Mouse (Mus musculus) testis, postnatal 14 days (tissue): Measurements from ENCODE around the gene Olfr904.

Experiments
- DNase-seq: peaks from one replicate; pipeline ENCODE4 v3.0.0; 2021; ENCODE audit warnings: low spot score

The Olfr904 gene

DNA sequence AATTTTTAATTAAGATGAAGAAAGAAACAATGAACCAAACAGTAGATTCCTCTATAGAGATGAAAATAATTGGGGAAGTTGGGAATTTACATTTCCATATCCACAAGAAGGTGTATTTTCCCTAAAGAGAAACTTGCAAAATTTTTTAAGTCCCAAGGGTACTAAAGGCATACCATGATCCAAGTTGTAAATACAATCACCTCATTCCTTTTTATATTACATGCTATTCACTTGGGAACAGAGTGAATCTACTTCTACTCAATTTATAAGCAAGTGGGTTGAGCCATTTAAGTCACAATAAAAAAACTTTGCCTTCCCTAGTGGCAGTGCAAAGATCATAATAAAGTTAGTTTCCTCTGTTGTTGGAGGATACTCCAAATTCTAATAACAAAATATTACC, at the start of gene Olfr904:
Gene Olfr904, plus strand, starts transcription at position 301 of the 400 bp plus-strand sequence.
- DNase-seq: no peak

DNA sequence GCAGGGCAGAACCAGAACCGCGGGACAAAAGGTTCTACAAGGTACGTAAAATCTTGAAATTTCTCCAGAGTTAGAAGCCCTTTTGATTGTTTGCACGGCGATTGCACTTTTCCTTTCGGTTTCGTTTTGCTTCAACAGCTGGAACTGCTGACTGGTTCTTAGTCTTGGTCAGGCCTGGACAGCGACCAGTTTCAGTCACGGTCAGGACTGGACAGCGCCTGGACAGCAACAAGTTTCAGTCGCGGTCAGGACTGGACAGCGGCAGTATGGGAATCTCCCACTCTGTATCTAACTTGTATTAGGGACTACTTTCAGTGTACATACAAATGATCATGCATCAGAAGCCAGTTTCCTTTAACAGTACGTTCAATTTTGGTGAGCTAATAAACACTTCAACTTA, 49.4 kb upstream of the Olfr904 start:
- DNase-seq: peak; percentile 6

- DNase-seq: no peak
Observed at GRCm38 (mm10) chr9:38423801-38424200, 39.1 kb upstream of the Olfr904 start.

GRCm38 (mm10) chr9:38427026-38427425, 35.9 kb upstream of the Olfr904 start:
- no peak for DNase-seq

GRCm38 (mm10) chr9:38429155-38429554, 33.8 kb upstream of the Olfr904 start, which contains the start of gene Olfr901:
TSS of gene Olfr901 (plus strand) at chr9:38429455.
- no peak for DNase-seq

GRCm38 (mm10) chr9:38447352-38447751, 15.6 kb upstream of the Olfr904 start, which contains the start of gene Olfr902:
TSS of gene Olfr902 (plus strand) at chr9:38447652.
- DNase-seq: no peak

GRCm38 (mm10) chr9:38470807-38471206, 7.9 kb downstream of the Olfr904 start, which contains the start of gene Olfr905:
TSS of gene Olfr905 (plus strand) at chr9:38471107.
- no peak for DNase-seq

DNA sequence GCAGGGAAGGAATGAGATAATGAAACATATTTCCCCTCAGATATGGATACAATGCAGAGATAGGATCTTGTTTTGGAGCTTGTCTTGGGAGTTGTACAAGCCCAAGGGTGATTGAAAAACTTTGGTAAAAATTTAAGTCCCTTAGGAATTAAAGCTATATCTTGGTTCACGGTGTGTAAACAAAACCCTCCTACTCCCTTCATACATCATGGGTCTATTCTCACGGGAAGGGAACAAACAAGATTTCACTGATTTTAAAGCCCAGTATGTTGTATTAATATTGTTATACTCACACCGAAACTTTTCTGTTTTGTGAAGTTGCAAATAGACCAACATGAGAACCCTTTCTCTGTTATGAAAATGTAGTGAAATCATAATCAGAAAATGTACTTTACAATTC, 23.8 kb downstream of the Olfr904 start, which contains the start of gene Olfr906:
Gene Olfr906, plus strand, starts transcription at position 301 of the 400 bp plus-strand sequence.
- no peak for DNase-seq

DNA sequence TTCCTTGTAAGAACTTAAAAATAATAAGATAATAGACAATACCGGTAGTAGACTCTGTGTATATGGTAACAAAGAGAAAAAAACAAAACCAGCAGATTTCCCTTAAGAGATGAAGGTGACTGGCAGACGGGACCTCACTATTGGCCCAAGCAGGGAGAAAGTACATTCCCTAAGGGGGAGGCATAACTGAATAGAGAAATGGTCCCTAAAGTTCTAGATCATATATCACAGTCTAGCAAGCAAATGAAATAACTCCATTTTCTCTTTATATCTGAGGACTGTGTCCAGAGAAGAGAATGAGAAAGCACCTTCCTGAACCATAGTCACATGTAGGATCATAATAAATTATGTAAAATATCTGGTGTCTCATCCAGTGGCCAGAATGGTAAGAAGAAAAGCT, 32.6 kb downstream of the Olfr904 start, which contains the start of gene Olfr907:
Gene Olfr907, plus strand, starts transcription at position 301 of the 400 bp plus-strand sequence.
- DNase-seq: no peak

DNA sequence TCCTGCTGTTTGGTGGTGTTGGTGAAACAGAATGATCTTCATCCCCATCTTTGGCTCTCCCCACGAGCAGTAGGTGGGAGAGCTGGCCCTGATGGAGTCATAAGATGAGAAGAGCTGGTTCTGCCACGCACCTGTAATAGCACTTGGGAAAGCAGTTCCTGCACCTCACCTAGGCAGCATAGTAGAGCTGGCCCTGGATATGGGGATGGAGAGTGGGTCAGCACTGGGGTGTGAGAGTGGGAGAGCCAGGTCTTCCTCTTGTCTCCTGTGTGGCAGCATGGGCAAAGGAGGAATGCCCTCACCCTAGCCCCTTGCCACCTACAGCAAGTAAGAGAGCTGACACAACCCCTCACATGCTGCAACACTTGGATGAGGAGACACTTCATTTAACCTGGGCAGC, 49.4 kb downstream of the Olfr904 start:
- DNase-seq: no peak
